Mouse (Mus musculus): Measurements from ENCODE around the gene 1110051M20Rik.

GRCm38 (mm10) chr2:91475791-91476190 is 31.3 kb upstream of the 1110051M20Rik start:
- TF ChIP-seq ZNF384 (IDR thresholded peaks at IDR 0.05; ENCODE audit: low read depth, low read length) (no peak), ZC3H11A (IDR thresholded peaks at IDR 0.05; ENCODE audit: low read depth, low read length) (no peak), GABPA (IDR thresholded peaks at IDR 0.05; ENCODE audit: insufficient replicate concordance, low read depth, low read length) (no peak)
